Mouse (Mus musculus) v-Abl transformed pro-B cells (cell line): ENCODE data around the gene Atp5d.

Source experiments
- in situ Hi-C, 2 experiments: fragments of 400-800 bp; cut with MboI; formaldehyde crosslinking; loops; one replicate each; pipeline ENCODE4 v1.15.1; 2025; ENCODE audit not compliant: unreplicated experiment in 2 of 2

Atp5d gene

GRCm38 (mm10) chr10:80172527-80173292 is 34.3 kb downstream of the Atp5d start, which contains the start of gene 1600002K03Rik:
1600002K03Rik (plus strand) TSS chr10:80172944.
- in situ Hi-C loops, result loop anchor here in 1 of 2 experiments (5.0 to 25.0 kb wide), 3 partner anchors 175 to 515 kb away; partner anchors contain the start of genes Adamtsl5 and Mknk2

GRCm38 (mm10) chr10:80173358-80173757 is 34.9 kb downstream of the Atp5d start:
- in situ Hi-C loops, result loop anchor here in 1 of 2 experiments (5.0 to 25.0 kb wide), 3 partner anchors 174 to 514 kb away; partner anchors contain the start of genes Adamtsl5 and Mknk2

DNA sequence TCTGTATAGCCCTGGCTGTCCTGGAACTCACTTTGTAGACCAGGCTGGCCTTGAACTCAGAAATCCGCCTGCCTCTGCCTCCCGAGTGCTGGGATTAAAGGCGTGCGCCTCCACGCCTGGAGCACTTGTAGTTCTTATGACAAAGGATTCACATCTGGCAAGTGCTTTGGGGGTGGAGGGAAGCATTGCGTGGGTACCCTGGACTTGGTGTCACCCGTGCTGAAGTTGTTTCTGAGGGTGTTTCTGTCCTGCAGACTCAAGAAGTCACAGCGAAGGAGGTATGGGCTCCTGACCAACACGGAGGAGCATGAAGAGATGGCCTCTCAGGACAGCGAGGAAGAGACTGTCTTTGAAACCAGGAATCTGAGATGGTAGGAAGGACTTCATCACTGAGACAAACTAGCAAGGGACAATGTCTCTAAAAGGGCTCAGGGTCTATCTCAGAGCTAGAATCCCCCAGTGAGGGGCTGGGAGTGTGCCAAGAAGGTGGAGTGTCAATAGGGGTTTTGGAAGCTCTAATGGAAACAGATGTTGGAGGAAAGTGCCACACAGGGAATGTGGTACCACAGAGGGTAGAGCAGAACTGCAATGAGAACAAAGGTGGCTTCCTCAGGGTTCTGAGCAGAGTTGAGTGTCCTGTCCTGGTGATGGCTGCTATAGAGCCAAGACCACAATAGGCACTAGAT is 35.7 kb downstream of the Atp5d start:
- in situ Hi-C loops, result loop anchor here in 1 of 2 experiments (5.0 to 25.0 kb wide), 3 partner anchors 173 to 513 kb away; partner anchors contain the start of genes Adamtsl5 and Mknk2

- in situ Hi-C loops, result loop anchor here (5.0 to 25.0 kb wide), 5 partner anchors 73 to 513 kb away; partner anchors contain the start of genes Adamtsl5 (in 2 of the 2), Ndufs7 (in 2 of the 2) and Mknk2 (in 1 of the 2)
Observed at GRCm38 (mm10) chr10:80174705-80175104, 36.3 kb downstream of the Atp5d start.

DNA sequence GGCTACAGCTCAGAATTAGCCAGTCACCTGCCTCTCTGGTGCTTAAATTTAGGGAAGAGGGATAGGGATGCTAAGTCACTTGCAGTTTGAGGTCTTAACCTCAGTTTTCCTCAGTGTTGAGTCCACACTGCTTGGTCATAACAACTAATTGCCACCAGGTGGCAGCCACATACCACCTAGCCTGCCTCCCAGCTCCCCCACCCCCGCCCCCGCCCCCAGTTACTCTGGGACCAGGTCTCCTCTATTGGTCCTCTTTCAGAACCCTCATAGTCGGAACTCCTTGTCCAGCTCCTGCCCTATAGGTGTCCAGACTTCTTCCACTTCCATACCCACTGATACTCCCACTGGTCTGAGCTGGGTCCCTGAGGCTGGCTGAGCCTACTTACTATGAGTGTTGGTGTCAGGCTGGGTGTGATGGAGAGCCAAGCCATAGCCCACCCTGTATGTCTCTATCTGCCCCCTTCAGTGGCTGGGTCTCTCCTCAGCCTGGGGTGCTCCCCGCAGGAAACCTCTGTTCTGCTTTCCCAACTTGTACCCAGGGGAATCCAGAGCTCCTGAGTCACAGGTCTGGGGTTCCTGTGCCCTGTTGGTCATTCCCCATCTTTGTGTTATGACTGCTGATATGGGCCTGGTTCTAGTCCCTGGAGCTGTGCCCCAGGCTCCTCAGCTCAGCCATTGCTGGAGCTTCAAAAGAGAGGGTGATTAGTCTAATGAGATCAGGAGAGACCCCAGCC is 37.3 kb downstream of the Atp5d start:
- in situ Hi-C loops, result loop anchor here (5.0 to 25.0 kb wide), 4 partner anchors 72 to 337 kb away; partner anchors contain the start of genes Ndufs7 (in 2 of the 2) and Adamtsl5 (in 1 of the 2)

- in situ Hi-C loops, result loop anchor here (5.0 to 25.0 kb wide), 4 partner anchors 71 to 336 kb away; partner anchors contain the start of genes Ndufs7 (in 2 of the 2) and Adamtsl5 (in 1 of the 2)
Observed at GRCm38 (mm10) chr10:80176270-80176834, 37.9 kb downstream of the Atp5d start.

GRCm38 (mm10) chr10:80177441-80178279 is 39.2 kb downstream of the Atp5d start:
- in situ Hi-C loops, result loop anchor here (5.0 to 25.0 kb wide), 4 partner anchors 70 to 335 kb away; partner anchors contain the start of genes Ndufs7 (in 2 of the 2) and Adamtsl5 (in 1 of the 2)

GRCm38 (mm10) chr10:80179068-80180051 is 40.9 kb downstream of the Atp5d start, which contains the start of gene Efna2:
Efna2 (plus strand) TSS chr10:80179482.
- in situ Hi-C loops, result loop anchor here (5.0 to 25.0 kb wide), 4 partner anchors 68 to 333 kb away; partner anchors contain the start of genes Ndufs7 (in 2 of the 2) and Adamtsl5 (in 1 of the 2)

- in situ Hi-C loops, result loop anchor here (25.0 kb wide), 1 partner anchor 332 kb away; no protein-coding TSS in a partner anchor
Observed at GRCm38 (mm10) chr10:80180288-80180687, 41.9 kb downstream of the Atp5d start.

GRCm38 (mm10) chr10:80180823-80181222 is 42.4 kb downstream of the Atp5d start:
- in situ Hi-C loops, result loop anchor here (25.0 kb wide), 1 partner anchor 331 kb away; no protein-coding TSS in a partner anchor

- in situ Hi-C loops, result loop anchor here (25.0 kb wide), 1 partner anchor 330 kb away; no protein-coding TSS in a partner anchor
Observed at GRCm38 (mm10) chr10:80182547-80182946, 44.1 kb downstream of the Atp5d start.

DNA sequence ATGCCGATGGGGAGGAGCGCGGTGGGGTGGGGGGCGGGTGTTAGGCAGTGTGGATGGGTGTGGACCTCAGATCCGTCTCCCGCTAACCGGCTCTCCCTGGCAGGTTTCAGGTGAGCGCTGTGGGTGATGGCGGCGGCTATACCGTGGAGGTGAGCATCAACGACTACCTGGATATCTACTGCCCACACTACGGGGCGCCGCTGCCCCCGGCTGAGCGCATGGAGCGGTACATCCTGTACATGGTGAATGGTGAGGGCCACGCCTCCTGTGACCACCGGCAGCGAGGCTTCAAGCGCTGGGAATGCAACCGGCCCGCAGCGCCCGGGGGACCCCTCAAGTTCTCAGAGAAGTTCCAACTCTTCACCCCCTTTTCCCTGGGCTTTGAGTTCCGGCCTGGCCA is 48.2 kb downstream of the Atp5d start:
- in situ Hi-C loops, result loop anchor here (25.0 kb wide), 1 partner anchor 326 kb away; no protein-coding TSS in a partner anchor

GRCm38 (mm10) chr10:80187739-80188138 is 49.3 kb downstream of the Atp5d start:
- in situ Hi-C loops, result loop anchor here (25.0 kb wide), 1 partner anchor 325 kb away; no protein-coding TSS in a partner anchor

GRCm38 (mm10) chr10:80188453-80189024 is 50.1 kb downstream of the Atp5d start:
- in situ Hi-C loops, result loop anchor here (25.0 kb wide), 1 partner anchor 324 kb away; no protein-coding TSS in a partner anchor

- in situ Hi-C loops, result loop anchor here (25.0 kb wide), 1 partner anchor 322 kb away; no protein-coding TSS in a partner anchor
Observed at GRCm38 (mm10) chr10:80189999-80190398, 51.6 kb downstream of the Atp5d start.

- in situ Hi-C loops, result loop anchor here (25.0 kb wide), 1 partner anchor 322 kb away; no protein-coding TSS in a partner anchor
Observed at GRCm38 (mm10) chr10:80190491-80191051, 52.1 kb downstream of the Atp5d start.
